Mouse (Mus musculus) kidney, postnatal 0 days (tissue): ENCODE measurements at regions not wholly inside any gene's neighbourhood (a gene's known extent, or its start where the extent isn't known, plus 50 kb on each side); places are given as distances from the start of the nearest gene placed in this dataset.
A peak's percentile ranks its signal among the peaks of the same experiment; 100 is the strongest.

Experiments
- ATAC-seq: fragments of 200-750 bp; cut with Nextera tagmentation; replicated peaks from 2 replicates; pipeline ENCODE4 v1.8.0; 2017; ENCODE audit warnings: low read depth, moderate number of reproducible peaks, moderate TSS enrichment, moderate library complexity; ENCODE audit not compliant: low FRiP score
- DNase-seq: peaks from one replicate; pipeline ENCODE4 v3.0.0-alpha.2; 2016; ENCODE audit warnings: low spot score
- H3K27ac ChIP-seq: fragments of 300-500 bp; sonication (generic); 2 replicates; pipeline ENCODE4 v1.5.1; 2014; ENCODE audit warnings: mild to moderate bottlenecking
- H3K27me3 ChIP-seq: fragments of 300-500 bp; sonication (generic); 2 replicates; pipeline ENCODE4 v1.6.1; 2014; ENCODE audit warnings: low read length, mixed read lengths; ENCODE audit not compliant: insufficient read depth
- H3K36me3 ChIP-seq: fragments of 300-500 bp; sonication (generic); 2 replicates; pipeline ENCODE4 v1.6.1; 2014; ENCODE audit warnings: low read length, mixed read lengths; ENCODE audit not compliant: insufficient read depth
- H3K4me1 ChIP-seq: fragments of 300-500 bp; sonication (generic); replicated peaks from 2 replicates; pipeline ENCODE4 v1.6.1; 2014; ENCODE audit warnings: antibody characterized with exemption, low read length, mixed read lengths; ENCODE audit not compliant: insufficient read depth
- H3K4me2 ChIP-seq: fragments of 300-500 bp; sonication (generic); 2 replicates; pipeline ENCODE4 v1.6.1; 2014; ENCODE audit warnings: mild to moderate bottlenecking, low read length, moderate library complexity, mixed read lengths
- H3K4me3 ChIP-seq: fragments of 300-500 bp; sonication (generic); replicated peaks from 2 replicates; pipeline ENCODE4 v1.5.1; 2014; ENCODE audit warnings: low read depth, low read length
- H3K9ac ChIP-seq: fragments of 300-500 bp; sonication (generic); 2 replicates; pipeline ENCODE4 v1.6.1; 2014; ENCODE audit warnings: low read depth, low read length
- H3K9me3 ChIP-seq: fragments of 300-500 bp; sonication (generic); replicated peaks from 2 replicates; pipeline ENCODE4 v1.6.1; 2016; ENCODE audit warnings: low read length, inconsistent platforms, mixed read lengths
- CTCF ChIP-seq: IDR thresholded peaks from 2 replicates; pipeline ENCODE4 v1.5.1; 2016; ENCODE audit warnings: antibody characterized with exemption, low read depth, mild to moderate bottlenecking, moderate library complexity
- WGBS: fragments of 180-500 bp; shearing (Covaris S2); extraction: QIAGEN DNeasy Blood & Tissue Kit; methylation state at CpG from one replicate; pipeline ENCODE4 v1.1.7; 2014; 5-methylcytosine and 5-hydroxymethylcytosine counted together

DNA sequence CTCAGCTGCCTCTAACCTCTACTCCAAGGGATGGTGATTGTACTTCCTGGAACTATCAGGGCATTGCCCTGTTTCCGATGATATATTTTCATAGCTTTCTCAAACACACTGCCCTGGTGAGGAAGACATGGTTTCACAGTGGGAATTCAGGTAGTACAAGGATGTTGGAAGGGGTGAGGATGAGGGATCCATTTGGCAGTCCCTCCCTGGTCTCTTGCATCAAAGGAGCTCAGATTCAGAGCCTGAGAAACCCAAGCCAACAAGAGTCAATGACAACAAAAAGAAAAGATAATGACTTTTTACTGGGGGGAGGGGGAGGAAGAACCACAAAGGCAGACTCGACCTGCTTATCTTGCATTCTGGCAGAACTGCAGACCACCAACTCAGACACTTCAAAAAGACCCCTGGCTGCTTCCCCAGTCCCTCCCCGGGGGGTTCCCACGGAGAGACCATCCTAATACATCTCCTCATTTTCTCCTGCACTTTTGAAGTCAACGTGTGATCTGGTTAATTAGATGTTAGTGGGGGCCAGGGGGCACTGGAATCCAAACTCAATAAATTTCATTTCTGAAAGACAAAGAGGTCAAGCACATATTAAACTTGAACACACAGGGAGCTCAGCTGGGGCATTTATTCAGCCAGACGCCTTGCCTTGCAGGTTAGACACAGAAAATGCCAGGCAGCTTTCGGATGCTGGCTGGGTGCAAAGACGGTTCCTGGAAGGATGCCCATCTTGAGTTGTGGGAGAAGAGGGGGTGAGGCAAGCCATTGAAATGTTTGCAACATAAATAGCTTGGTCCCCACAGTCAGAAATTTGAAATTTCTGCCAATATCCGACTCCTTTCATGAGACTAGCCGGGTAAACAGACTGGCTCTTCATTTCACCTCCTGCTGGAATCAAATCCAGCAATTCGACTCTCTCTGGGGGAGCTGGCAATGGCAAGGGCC, 162.9 kb upstream of the Cdh5 start:
- Histone ChIP-seq H3K27ac (no peak overlapping the region), H3K4me3 (no peak overlapping the region), H3K27me3 (no peaks in the 10 kb centered on the region), H3K9me3 (no peaks in the 10 kb centered on the region), H3K9ac (no peak overlapping the region), H3K36me3 (no peaks in the 10 kb centered on the region), H3K4me2 (no peak overlapping the region), H3K4me1 (no peaks in the 10 kb centered on the region)
- DNase-seq (no peak), ATAC-seq (no peak)
- 48% methylated on average over 11 of the region's 11 CpGs for WGBS
- TF ChIP-seq CTCF: no peak

GRCm38 (mm10) chr8:103940958-103941532, 160.4 kb upstream of the Cdh5 start:
- Histone ChIP-seq H3K9ac (no peak overlapping the region), H3K9me3 (no peaks in the 10 kb centered on the region), H3K27ac (no peak overlapping the region), H3K4me3 (no peak overlapping the region), H3K4me1 (no peaks in the 10 kb centered on the region), H3K27me3 (no peaks in the 10 kb centered on the region), H3K36me3 (no peaks in the 10 kb centered on the region), H3K4me2 (no peak overlapping the region)
- DNase-seq (no peak), ATAC-seq (no peak)
- TF ChIP-seq CTCF: no peak
- WGBS: 91% methylated on average over 6 of the region's 6 CpGs

GRCm38 (mm10) chr8:103948474-103948873, 153.0 kb upstream of the Cdh5 start:
- Histone ChIP-seq H3K27me3 (no peaks in the 10 kb centered on the region), H3K4me2 (no peak overlapping the region), H3K27ac (no peak overlapping the region), H3K9me3 (no peaks in the 10 kb centered on the region), H3K36me3 (no peaks in the 10 kb centered on the region), H3K4me1 (no peaks in the 10 kb centered on the region), H3K4me3 (no peak overlapping the region), H3K9ac (no peak overlapping the region)
- peak; percentile 54 for TF ChIP-seq CTCF
- WGBS: 76% methylated on average over 5 of the region's 5 CpGs
- DNase-seq (no peak), ATAC-seq (no peak)

GRCm38 (mm10) chr8:103950460-103950859, 151.0 kb upstream of the Cdh5 start:
- 72% methylated on average over 4 of the region's 4 CpGs for WGBS
- no peaks in the 10 kb centered on the region for H3K9me3 ChIP-seq
- no peak overlapping the region for H3K4me2 ChIP-seq
- ATAC-seq (no peak), DNase-seq (no peak)
- TF ChIP-seq CTCF: no peak
- no peaks in the 10 kb centered on the region for H3K27me3 ChIP-seq
- no peaks in the 10 kb centered on the region for H3K4me1 ChIP-seq
- no peaks in the 10 kb centered on the region for H3K36me3 ChIP-seq
- no peak overlapping the region for H3K9ac ChIP-seq
- H3K27ac ChIP-seq: no peak overlapping the region
- no peak overlapping the region for H3K4me3 ChIP-seq

- Histone ChIP-seq H3K4me3 (no peak overlapping the region), H3K9me3 (no peaks in the 10 kb centered on the region), H3K36me3 (no peaks in the 10 kb centered on the region), H3K27me3 (no peaks in the 10 kb centered on the region), H3K9ac (no peak overlapping the region), H3K4me1 (no peaks in the 10 kb centered on the region), H3K27ac (no peak overlapping the region), H3K4me2 (no peak overlapping the region)
- ATAC-seq (no peak), DNase-seq (no peak)
- no peak for TF ChIP-seq CTCF
- 93% methylated on average over 2 of the region's 2 CpGs for WGBS
Measured at GRCm38 (mm10) chr8:103953586-103953985, 147.8 kb upstream of the Cdh5 start.

DNA sequence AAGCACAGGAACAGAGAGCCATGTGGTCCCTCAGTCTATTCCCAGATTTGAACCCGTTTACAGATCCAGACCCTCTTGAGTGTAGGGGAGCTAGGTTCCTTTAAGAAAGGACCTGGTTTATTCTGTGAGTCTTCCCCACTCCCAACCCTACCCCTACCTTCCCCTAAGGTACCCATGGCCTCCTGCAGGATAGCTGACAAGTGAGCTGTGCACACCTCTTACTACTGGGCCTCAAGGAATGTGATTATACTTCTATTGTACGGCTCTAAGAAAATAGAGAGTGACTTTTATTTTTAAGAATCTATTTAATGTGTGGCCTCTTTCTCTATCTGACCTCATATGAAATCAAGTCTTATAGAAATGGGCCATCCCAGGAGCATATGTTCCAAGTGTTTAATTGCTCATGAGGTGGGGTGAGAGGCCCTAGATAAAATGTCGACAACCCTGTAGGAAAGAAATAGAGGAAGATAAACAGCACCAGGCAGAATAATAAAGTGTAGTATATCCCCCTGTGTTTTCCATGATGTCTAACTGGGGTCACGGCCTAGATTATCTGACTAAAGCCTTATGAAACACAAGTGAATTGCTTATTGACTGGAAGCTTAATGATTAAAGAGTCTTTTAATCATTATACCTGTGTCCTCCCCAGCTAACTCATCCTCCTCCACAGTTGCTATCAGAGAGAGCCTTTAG, 145.7 kb upstream of the Cdh5 start:
- H3K27ac ChIP-seq: no peak overlapping the region
- H3K9ac ChIP-seq: no peak overlapping the region
- 66% methylated on average over 4 of the region's 4 CpGs for WGBS
- no peak overlapping the region for H3K4me3 ChIP-seq
- no peaks in the 10 kb centered on the region for H3K36me3 ChIP-seq
- no peaks in the 10 kb centered on the region for H3K4me1 ChIP-seq
- no peak for TF ChIP-seq CTCF
- H3K9me3 ChIP-seq: no peaks in the 10 kb centered on the region
- H3K27me3 ChIP-seq: no peaks in the 10 kb centered on the region
- no peak overlapping the region for H3K4me2 ChIP-seq
- DNase-seq (no peak), ATAC-seq (no peak)
